Mouse (Mus musculus): Measurements from ENCODE around the gene Fnbp4. TPM values are rescaled to one million over a fixed set of nuclear protein-coding genes. Genes with fewer than 3 reads are reported as not detected.

Fnbp4 gene
- polyA plus RNA-seq, 1 experiment from 2014 or later = 16.5 TPM

DNA sequence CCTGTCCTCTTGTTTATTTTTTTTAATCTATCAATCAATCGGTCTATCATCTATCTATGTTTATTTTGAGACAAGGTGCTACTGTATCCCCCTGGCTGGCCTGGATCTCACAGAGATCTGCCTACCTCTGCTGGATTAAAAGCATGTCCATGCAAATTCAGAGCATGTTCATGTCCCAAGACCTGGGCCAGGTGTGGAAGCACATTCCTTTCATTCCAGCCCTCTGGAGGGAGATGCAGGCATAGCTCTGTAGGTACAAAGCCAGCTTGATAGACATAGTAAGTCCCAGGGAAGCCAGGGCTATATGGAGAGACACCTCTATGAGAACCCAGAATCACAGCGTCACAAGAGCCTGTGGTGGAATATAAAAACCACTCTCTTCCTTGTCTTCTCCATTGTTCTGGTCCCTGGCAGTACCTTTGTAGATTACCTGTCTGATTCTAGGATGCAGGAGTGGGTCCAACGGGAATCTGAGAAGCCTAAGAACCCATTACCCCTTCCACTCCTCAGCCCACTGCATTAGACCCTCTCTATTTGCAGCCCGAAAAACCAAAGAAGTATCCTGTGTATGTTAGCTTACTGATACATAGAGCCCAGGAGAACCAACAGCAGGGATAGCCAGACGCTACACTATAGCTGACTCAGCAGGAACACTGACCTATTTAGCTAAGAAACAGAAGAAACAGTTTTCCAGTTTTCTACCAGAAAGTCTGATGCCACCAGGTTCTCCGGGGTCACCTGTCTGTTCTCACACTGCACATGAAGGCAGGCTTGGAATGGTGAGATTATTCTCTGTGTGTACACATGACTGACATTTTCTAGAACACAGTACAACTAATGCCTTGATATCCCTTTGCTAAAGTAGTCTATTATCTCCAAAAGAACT lies 63.3 kb downstream of the Fnbp4 start:
- Histone ChIP-seq H3K4me2 (replicated peaks; ENCODE audit: low read depth) (no peak overlapping the region), H3K27ac (ENCODE audit: low read depth, low read length) (no peak overlapping the region), H3K27me3 (replicated peaks; ENCODE audit: control insufficient read depth, insufficient read depth, low read length) (no peaks in the 10 kb centered on the region), H3K9me3 (ENCODE audit: control insufficient read depth) (no peaks in the 10 kb centered on the region), H3K4me1 (replicated peaks; ENCODE audit: control insufficient read depth, insufficient read depth, low read length) (no peaks in the 10 kb centered on the region), H3K4me3 (ENCODE audit: low read depth, low read length) (no peak overlapping the region), H3K9ac (ENCODE audit: low read depth, low read length) (no peak overlapping the region), H3K36me3 (ENCODE audit: control insufficient read depth, insufficient read depth) (no peaks in the 10 kb centered on the region)
- no peak for TF ChIP-seq CTCF (IDR thresholded peaks at IDR 0.05; ENCODE audit: low read depth)
- WGBS = 81% methylated on average over 6 of the region's 6 CpGs
- no peak for ATAC-seq

DNA sequence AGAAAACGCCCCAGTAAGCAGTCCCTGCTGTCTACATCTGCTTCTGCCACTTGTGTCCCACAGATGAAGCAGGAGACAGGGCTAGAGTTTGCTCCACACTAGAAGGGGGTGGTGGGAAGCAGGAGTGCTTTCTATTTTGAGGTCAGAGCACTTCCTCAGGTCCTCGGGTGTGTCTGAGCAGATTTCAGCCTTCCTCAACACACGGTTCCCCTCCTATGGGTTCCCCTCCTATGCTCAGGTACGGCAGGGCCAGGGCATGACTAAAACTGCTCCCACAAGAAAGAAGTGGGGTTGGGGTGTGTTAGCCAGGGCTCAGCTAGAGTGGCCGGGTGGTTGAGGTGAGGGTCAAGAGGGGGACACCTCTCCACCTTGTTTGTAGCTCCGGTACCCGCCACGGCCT lies 65.6 kb downstream of the Fnbp4 start:
- Histone ChIP-seq H3K4me3 (ENCODE audit: low read depth, low read length) (no peak overlapping the region), H3K27ac (ENCODE audit: low read depth, low read length) (no peak overlapping the region), H3K9ac (ENCODE audit: low read depth, low read length) (no peak overlapping the region), H3K27me3 (replicated peaks; ENCODE audit: control insufficient read depth, insufficient read depth, low read length) (no peaks in the 10 kb centered on the region), H3K36me3 (ENCODE audit: control insufficient read depth, insufficient read depth) (no peaks in the 10 kb centered on the region), H3K4me1 (replicated peaks; ENCODE audit: control insufficient read depth, insufficient read depth, low read length) (no peaks in the 10 kb centered on the region), H3K9me3 (ENCODE audit: control insufficient read depth) (no peaks in the 10 kb centered on the region), H3K4me2 (replicated peaks; ENCODE audit: low read depth) (no peak overlapping the region)
- WGBS = 86% methylated on average over 8 of the region's 8 CpGs
- no peak for TF ChIP-seq CTCF (IDR thresholded peaks at IDR 0.05; ENCODE audit: low read depth)
- no peak for ATAC-seq

DNA sequence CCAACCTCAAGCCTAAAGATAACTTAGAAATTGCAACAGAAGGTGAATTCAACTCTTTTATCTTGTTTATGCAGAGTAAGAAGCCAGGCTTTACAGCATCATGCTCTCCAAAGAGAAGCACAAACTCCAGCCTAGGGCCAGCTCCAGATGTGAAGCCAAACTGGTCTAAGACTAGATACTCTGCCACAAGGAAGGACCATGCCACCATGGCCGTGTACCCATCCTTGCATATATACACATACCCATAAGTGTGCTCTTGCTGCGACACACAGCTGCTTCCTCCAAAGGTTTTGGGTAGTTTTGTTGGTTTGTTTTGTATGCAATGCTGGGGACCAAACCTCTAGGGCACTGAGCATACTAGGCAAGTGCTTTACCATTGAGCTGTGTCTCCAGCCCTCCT lies 70.1 kb downstream of the Fnbp4 start:
- no peak overlapping the region for H3K4me2 ChIP-seq (replicated peaks; ENCODE audit: low read depth)
- H3K9me3 ChIP-seq (ENCODE audit: control insufficient read depth) = no peaks in the 10 kb centered on the region
- no peaks in the 10 kb centered on the region for H3K27me3 ChIP-seq (replicated peaks; ENCODE audit: control insufficient read depth, insufficient read depth, low read length)
- 92% methylated on average over 2 of the region's 2 CpGs for whole genome bisulfite sequencing
- no peak overlapping the region for H3K9ac ChIP-seq (ENCODE audit: low read depth, low read length)
- ATAC-seq = no peak
- H3K4me1 ChIP-seq (replicated peaks; ENCODE audit: control insufficient read depth, insufficient read depth, low read length) = no peaks in the 10 kb centered on the region
- no peak overlapping the region for H3K4me3 ChIP-seq (ENCODE audit: low read depth, low read length)
- TF ChIP-seq CTCF (IDR thresholded peaks at IDR 0.05; ENCODE audit: low read depth) = no peak
- no peak overlapping the region for H3K27ac ChIP-seq (ENCODE audit: low read depth, low read length)
- H3K36me3 ChIP-seq (ENCODE audit: control insufficient read depth, insufficient read depth) = no peaks in the 10 kb centered on the region

DNA sequence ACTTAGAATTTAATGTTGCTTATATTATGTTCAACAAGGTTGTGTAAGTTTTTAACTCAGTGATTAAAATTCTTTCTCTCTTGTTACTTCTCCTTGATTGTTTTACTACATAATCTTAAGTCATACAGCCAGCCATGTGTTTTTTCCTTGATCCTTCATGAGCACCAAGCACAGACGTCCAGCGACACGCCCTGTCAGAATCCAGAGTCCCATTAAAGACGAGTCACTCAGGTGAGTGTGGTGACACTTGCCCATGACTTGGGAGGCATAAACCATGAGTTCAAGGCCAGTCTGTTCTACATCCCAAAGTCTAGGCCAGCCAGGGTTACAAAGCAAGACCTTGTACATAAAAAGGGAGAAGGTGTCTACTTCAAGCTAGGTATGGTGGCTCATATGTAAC lies 71.0 kb downstream of the Fnbp4 start:
- H3K27ac ChIP-seq (ENCODE audit: low read depth, low read length) = no peak overlapping the region
- WGBS = 55% methylated on average over 4 of the region's 4 CpGs

DNA sequence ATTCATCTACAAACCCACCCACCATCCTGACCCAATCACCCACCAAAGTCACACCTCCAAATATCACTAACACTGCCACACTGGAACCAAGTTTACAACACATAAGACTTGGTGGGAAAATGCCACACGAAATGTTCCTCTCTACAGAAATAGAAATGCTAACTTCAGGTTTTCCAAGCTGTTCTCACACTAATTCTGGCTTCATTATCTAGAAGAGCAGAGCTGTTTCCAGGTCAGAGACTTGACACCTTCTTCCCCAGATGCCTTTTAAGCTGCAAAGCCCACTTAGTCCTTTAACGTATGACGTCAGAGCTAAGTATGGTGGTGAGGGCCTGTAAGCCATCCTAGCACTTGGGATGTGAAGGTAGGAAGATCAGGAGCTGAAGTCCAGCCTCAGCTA lies 73.5 kb downstream of the Fnbp4 start:
- Histone ChIP-seq H3K27ac (ENCODE audit: low read depth, low read length) (no peak overlapping the region), H3K9ac (ENCODE audit: low read depth, low read length) (no peak overlapping the region), H3K9me3 (ENCODE audit: control insufficient read depth) (no peaks in the 10 kb centered on the region), H3K4me1 (replicated peaks; ENCODE audit: control insufficient read depth, insufficient read depth, low read length) (no peaks in the 10 kb centered on the region), H3K4me3 (ENCODE audit: low read depth, low read length) (no peak overlapping the region), H3K36me3 (ENCODE audit: control insufficient read depth, insufficient read depth) (no peaks in the 10 kb centered on the region), H3K4me2 (replicated peaks; ENCODE audit: low read depth) (no peak overlapping the region), H3K27me3 (replicated peaks; ENCODE audit: control insufficient read depth, insufficient read depth, low read length) (no peaks in the 10 kb centered on the region)
- TF ChIP-seq CTCF (IDR thresholded peaks at IDR 0.05; ENCODE audit: low read depth) = no peak
- WGBS = 90% methylated on average over 3 of the region's 3 CpGs
- ATAC-seq = no peak

More for the DNA sequence above, 71.0 kb downstream of the Fnbp4 start:
- Histone ChIP-seq H3K36me3 (ENCODE audit: control insufficient read depth, insufficient read depth) (no peaks in the 10 kb centered on the region), H3K27me3 (replicated peaks; ENCODE audit: control insufficient read depth, insufficient read depth, low read length) (no peaks in the 10 kb centered on the region), H3K4me2 (replicated peaks; ENCODE audit: low read depth) (no peak overlapping the region), H3K4me3 (ENCODE audit: low read depth, low read length) (no peak overlapping the region), H3K9me3 (ENCODE audit: control insufficient read depth) (no peaks in the 10 kb centered on the region), H3K4me1 (replicated peaks; ENCODE audit: control insufficient read depth, insufficient read depth, low read length) (no peaks in the 10 kb centered on the region), H3K9ac (ENCODE audit: low read depth, low read length) (no peak overlapping the region)
- ATAC-seq = no peak
- TF ChIP-seq CTCF (IDR thresholded peaks at IDR 0.05; ENCODE audit: low read depth) = no peak

DNA sequence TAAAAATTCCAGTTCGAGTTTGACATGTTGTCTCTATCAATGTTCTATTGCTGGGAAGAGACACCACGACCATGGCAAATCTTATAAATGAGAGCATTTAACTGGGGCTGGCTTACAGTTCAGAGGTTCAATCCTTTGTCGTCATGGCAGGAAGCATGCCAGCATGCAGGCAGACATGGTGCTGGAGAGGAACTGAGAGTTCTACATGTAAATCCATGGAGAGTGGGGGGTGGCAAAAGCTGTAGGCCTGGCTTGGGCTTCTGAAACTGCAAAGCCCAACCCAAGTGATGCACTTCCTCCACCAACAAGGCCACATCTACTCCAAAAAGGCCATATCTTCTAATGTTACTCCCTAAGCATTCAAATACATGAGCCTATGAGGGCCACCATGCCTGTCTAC lies 75.7 kb downstream of the Fnbp4 start:
- TF ChIP-seq CTCF (IDR thresholded peaks at IDR 0.05; ENCODE audit: low read depth) = no peak
- H3K27ac ChIP-seq (ENCODE audit: low read depth, low read length) = no peak overlapping the region
- H3K9ac ChIP-seq (ENCODE audit: low read depth, low read length) = no peak overlapping the region
- no peaks in the 10 kb centered on the region for H3K36me3 ChIP-seq (ENCODE audit: control insufficient read depth, insufficient read depth)
- 87% methylated on average over 3 of the region's 3 CpGs for WGBS
- H3K4me2 ChIP-seq (replicated peaks; ENCODE audit: low read depth) = no peak overlapping the region
- no peak for ATAC-seq
- no peaks in the 10 kb centered on the region for H3K27me3 ChIP-seq (replicated peaks; ENCODE audit: control insufficient read depth, insufficient read depth, low read length)
- H3K4me3 ChIP-seq (ENCODE audit: low read depth, low read length) = no peak overlapping the region
- H3K9me3 ChIP-seq (ENCODE audit: control insufficient read depth) = no peaks in the 10 kb centered on the region
- H3K4me1 ChIP-seq (replicated peaks; ENCODE audit: control insufficient read depth, insufficient read depth, low read length) = no peaks in the 10 kb centered on the region
